Mouse (Mus musculus) heart, adult 2 months (tissue): ENCODE measurements around the gene Kat14.

Source experiments
- CTCF ChIP-seq: fragments of 200-600 bp; IDR thresholded peaks from 2 replicates; pipeline ENCODE4 v1.8.1; 2022; ENCODE audit warnings: antibody characterized with exemption, mild to moderate bottlenecking, moderate library complexity
- EP300 ChIP-seq: fragments of 200-500 bp; IDR thresholded peaks from 2 replicates; pipeline ENCODE4 v1.6.1; 2011; ENCODE audit warnings: low read depth, low read length, control low read depth; ENCODE audit not compliant: insufficient read depth
- POLR2A ChIP-seq: fragments of 200-500 bp; IDR thresholded peaks from 2 replicates; pipeline ENCODE4 v1.6.1; 2011; ENCODE audit warnings: mild to moderate bottlenecking, low read depth, low read length, control low read depth; ENCODE audit not compliant: insufficient read depth

GRCm38 (mm10) chr2:144331401-144332302 lies 37.1 kb upstream of the Kat14 start, which contains the start of gene Ovol2:
- TF ChIP-seq CTCF (no peak), EP300 (no peak), POLR2A (no peak)
